Mouse (Mus musculus) hindbrain, embryonic 15.5 days (tissue): ENCODE data around the gene Sugct. TPM values are rescaled to one million over a fixed set of nuclear protein-coding genes. Genes with fewer than 3 reads are reported as not detected.

Source experiments
- ATAC-seq: fragments of 200-750 bp; cut with Nextera tagmentation; 2 replicates; pipeline ENCODE4 v1.8.0; 2017; ENCODE audit warnings: low read depth, moderate number of reproducible peaks, moderate TSS enrichment; ENCODE audit not compliant: low FRiP score
- H3K27ac ChIP-seq: fragments of 300-500 bp; sonication (generic); replicated peaks from 2 replicates; pipeline ENCODE4 v1.5.1; 2015; ENCODE audit warnings: mild to moderate bottlenecking, inconsistent platforms
- H3K27me3 ChIP-seq: fragments of 300-500 bp; sonication (generic); 2 replicates; pipeline ENCODE4 v1.6.1; 2015; ENCODE audit warnings: control low read depth, inconsistent platforms
- H3K36me3 ChIP-seq: fragments of 300-500 bp; sonication (generic); 2 replicates; pipeline ENCODE4 v1.6.1; 2015; ENCODE audit warnings: control low read depth, inconsistent platforms
- H3K4me1 ChIP-seq: fragments of 300-500 bp; sonication (generic); replicated peaks from 2 replicates; pipeline ENCODE4 v1.6.1; 2015; ENCODE audit warnings: control low read depth, inconsistent platforms
- H3K4me2 ChIP-seq: fragments of 300-500 bp; sonication (generic); 2 replicates; pipeline ENCODE4 v1.6.1; 2015; ENCODE audit warnings: moderate library complexity, mild to moderate bottlenecking, inconsistent platforms
- H3K4me3 ChIP-seq: fragments of 300-500 bp; sonication (generic); 2 replicates; pipeline ENCODE4 v1.5.1; 2015; ENCODE audit warnings: mild to moderate bottlenecking, inconsistent platforms
- H3K9ac ChIP-seq: fragments of 300-500 bp; sonication (generic); 2 replicates; pipeline ENCODE4 v1.6.1; 2015; ENCODE audit warnings: inconsistent platforms
- H3K9me3 ChIP-seq: fragments of 300-500 bp; sonication (generic); 2 replicates; pipeline ENCODE4 v1.6.1; 2016; ENCODE audit warnings: control low read depth, inconsistent platforms
- WGBS: fragments of 180-500 bp; shearing (Covaris S2); methylation state at CpG from one replicate; pipeline ENCODE4 v1.1.7; 2015; 5-methylcytosine and 5-hydroxymethylcytosine counted together
- polyA plus RNA-seq: library from polyadenylated mRNA; unstranded; fragments of >200 nt; fragmentation: Nextera tagmentation; extraction: Ambion mirVana; gene quantifications from 2 replicates; pipeline ENCODE4 v1.2.1, GENCODE M21; 2015

The Sugct gene
- polyA plus RNA-seq, 1 experiment from 2014 or later: 2.6 TPM

DNA sequence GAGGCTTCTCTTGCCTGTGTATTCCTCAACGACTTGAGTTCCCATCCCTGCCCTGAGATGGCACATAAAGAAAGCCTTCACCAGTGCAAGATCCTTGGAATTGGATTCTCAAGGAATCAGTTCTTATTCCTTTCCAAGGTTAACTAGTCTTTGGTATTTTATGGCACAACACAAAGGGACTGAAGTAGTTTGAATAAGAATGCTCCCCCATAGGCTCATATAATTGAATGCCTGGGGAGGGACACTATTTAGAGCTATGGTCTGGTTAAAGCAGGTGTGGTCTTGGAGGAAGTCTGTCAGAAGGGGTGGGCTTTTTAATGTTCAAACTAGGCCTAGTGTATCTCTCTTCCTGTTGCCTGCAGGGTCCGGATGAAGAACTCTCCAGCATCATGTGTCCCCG lies 629.8 kb downstream of the Sugct start:
- Histone ChIP-seq H3K9ac (no peak overlapping the region), H3K4me1 (no peaks in the 10 kb centered on the region), H3K36me3 (no peaks in the 10 kb centered on the region), H3K4me3 (no peak overlapping the region), H3K4me2 (no peak overlapping the region), H3K27me3 (no peaks in the 10 kb centered on the region), H3K9me3 (no peaks in the 10 kb centered on the region), H3K27ac (no peak overlapping the region)
- 78% methylated on average over 3 of the region's 3 CpGs for WGBS
- no peak for ATAC-seq

DNA sequence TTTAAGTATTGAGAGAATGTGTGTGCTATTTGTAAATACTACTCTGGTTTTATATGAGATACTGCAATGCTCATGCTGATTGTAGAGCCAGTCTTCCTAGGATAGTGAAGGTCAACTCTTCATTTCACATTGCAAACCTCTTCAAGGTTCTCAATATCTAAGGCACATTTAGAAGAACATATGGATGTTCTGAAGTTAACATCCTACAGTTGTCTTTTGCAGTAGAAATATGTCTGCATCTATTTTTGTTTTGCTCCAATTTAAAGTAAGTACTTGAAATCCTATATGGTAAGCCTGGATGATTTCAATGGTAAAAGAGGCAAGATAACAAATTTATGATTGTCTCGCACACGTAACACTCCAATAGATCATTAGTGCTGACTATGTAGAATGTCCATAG lies 638.7 kb downstream of the Sugct start:
- no peak overlapping the region for H3K27ac ChIP-seq
- no peaks in the 10 kb centered on the region for H3K36me3 ChIP-seq
- H3K27me3 ChIP-seq: no peaks in the 10 kb centered on the region
- no peak for ATAC-seq
- H3K9me3 ChIP-seq: no peaks in the 10 kb centered on the region
- H3K9ac ChIP-seq: no peak overlapping the region
- WGBS: 97% methylated on average over 2 of the region's 2 CpGs
- H3K4me1 ChIP-seq: no peaks in the 10 kb centered on the region
- H3K4me2 ChIP-seq: no peak overlapping the region
- H3K4me3 ChIP-seq: no peak overlapping the region

DNA sequence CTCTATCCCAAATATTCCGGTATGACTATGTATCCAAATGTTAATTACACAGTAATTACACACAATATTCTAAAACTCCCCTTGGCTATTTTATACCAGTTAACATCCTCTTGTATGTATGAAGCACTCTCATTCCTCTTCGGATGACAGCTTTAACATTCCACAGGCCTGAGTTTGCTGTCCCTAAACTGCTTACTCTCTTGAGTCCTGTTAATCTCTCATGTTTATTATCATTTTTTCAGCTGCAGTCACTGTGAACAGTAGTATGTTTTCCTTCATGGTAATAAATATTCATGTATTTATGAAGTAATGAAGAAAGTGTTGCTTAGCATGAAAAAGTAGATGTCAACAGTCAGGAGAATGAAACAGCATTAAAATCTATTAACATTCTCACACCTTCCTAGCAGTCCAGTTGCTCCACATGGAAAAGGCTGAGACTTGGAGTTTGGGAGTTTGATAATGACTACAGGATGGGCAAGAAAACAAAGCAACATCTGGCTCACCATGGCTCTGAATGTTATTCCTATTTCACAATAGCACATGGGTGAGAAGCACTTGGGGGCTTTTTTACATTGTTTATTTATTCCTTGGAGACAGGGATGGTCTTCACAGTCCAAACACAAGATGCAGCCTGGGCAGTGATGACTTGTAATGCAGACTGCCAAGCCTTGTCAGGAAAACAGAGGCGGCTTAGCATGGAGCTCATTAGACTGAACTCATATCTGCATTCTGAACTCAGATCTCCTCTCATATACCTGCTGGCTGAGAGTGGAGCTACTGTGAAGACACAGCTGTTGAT lies 651.7 kb downstream of the Sugct start:
- Histone ChIP-seq H3K4me3 (no peak overlapping the region), H3K9ac (no peak overlapping the region), H3K27me3 (no peaks in the 10 kb centered on the region), H3K4me1 (no peaks in the 10 kb centered on the region), H3K27ac (no peak overlapping the region), H3K4me2 (no peak overlapping the region), H3K36me3 (no peaks in the 10 kb centered on the region), H3K9me3 (no peaks in the 10 kb centered on the region)
- WGBS: 88% methylated on average over 3 of the region's 3 CpGs
- no peak for ATAC-seq

DNA sequence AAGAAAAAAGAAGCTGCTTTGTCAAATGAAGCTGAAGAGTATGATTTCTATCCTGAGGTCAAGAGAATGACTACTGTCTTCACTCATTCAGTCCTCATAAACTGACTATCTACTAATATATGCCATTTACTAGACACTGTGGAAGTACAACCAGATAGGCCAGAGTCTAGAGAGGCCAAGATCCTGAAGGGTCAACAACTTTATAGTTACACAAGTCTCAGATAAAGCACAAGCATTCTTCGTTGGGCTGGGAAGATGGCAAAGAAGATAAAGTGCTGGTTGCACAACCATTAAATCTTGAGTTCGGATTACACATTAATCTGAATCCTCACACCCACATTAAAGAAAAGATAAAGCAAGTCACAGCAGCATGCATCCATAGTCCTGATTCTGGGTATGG lies 653.0 kb downstream of the Sugct start:
- no peak overlapping the region for H3K9ac ChIP-seq
- no peak overlapping the region for H3K4me3 ChIP-seq
- no peaks in the 10 kb centered on the region for H3K4me1 ChIP-seq
- H3K36me3 ChIP-seq: no peaks in the 10 kb centered on the region
- no peak for ATAC-seq
- no peak overlapping the region for H3K27ac ChIP-seq
- no peaks in the 10 kb centered on the region for H3K9me3 ChIP-seq
- H3K27me3 ChIP-seq: no peaks in the 10 kb centered on the region
- 92% methylated on average over 2 of the region's 2 CpGs for WGBS
- no peak overlapping the region for H3K4me2 ChIP-seq

DNA sequence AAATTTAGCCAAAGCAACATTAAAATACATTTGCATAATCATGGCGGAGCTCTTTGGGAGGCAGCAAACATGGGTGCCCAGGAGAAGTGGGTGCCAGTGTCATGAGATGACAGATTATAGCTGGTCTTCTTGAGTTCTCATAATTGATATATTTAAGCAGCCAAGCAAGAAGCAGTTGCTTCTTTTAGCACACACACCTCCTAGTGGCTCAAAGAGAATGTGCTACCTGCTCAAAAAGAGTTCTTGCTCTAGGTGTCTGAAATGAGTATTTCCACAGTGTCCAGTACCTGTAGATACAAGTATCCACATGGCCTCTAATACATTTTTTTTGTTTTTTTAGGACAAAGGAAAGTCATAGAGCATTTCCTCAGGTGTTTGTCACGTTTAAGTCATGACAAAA lies 655.6 kb downstream of the Sugct start:
- Histone ChIP-seq H3K36me3 (no peaks in the 10 kb centered on the region), H3K9me3 (no peaks in the 10 kb centered on the region), H3K9ac (no peak overlapping the region), H3K27me3 (no peaks in the 10 kb centered on the region), H3K4me1 (no peaks in the 10 kb centered on the region), H3K4me3 (no peak overlapping the region), H3K4me2 (no peak overlapping the region), H3K27ac (no peak overlapping the region)
- no peak for ATAC-seq
- 71% methylated on average over 2 of the region's 2 CpGs for WGBS

DNA sequence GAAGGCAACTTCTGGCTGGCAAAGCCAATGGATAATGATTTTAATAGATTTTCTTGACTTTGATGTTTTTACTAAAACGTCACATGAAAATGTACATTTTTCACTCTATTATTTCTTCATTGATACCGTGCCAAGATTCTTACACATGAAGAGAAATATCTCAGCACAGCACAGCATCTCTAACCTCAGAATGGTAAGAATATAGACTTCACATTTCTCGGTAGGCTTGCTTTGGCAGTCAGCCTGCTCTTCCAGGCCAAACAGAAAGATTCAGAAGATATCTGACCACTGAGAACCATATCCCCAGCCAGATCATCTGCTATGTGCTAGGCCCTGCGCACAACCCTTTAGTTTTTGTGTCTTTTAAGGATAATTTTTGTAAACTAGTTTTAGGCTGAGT lies 657.0 kb downstream of the Sugct start:
- Histone ChIP-seq H3K9me3 (no peaks in the 10 kb centered on the region), H3K27me3 (no peaks in the 10 kb centered on the region), H3K4me2 (no peak overlapping the region), H3K9ac (no peak overlapping the region), H3K36me3 (no peaks in the 10 kb centered on the region), H3K4me3 (no peak overlapping the region), H3K27ac (no peak overlapping the region), H3K4me1 (no peaks in the 10 kb centered on the region)
- ATAC-seq: no peak
- WGBS: 91% methylated on average over 4 of the region's 4 CpGs

DNA sequence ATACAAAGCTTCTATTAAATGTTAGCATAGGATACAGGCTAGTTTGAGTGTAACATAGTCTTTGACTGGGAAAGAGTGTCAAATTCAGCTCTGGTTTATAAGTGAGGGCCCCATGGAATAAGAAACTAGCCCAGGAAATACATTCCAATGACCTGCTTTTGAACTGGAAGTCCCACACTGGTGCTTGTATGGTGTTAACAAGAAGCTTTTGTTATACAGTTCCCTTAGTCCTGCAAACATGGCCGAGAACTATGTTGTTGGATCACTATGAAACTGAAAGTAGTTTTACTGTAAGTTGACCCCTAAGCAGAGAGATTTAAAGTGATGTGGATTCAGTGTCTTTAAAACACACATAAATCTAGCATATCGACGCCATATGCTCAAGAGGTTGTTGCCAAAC lies 657.5 kb downstream of the Sugct start:
- ATAC-seq: no peak
- Histone ChIP-seq H3K4me3 (no peak overlapping the region), H3K27ac (no peak overlapping the region), H3K27me3 (no peaks in the 10 kb centered on the region), H3K4me1 (no peaks in the 10 kb centered on the region), H3K36me3 (no peaks in the 10 kb centered on the region), H3K9ac (no peak overlapping the region), H3K4me2 (no peak overlapping the region), H3K9me3 (no peaks in the 10 kb centered on the region)
- WGBS: 89% methylated on average over 3 of the region's 3 CpGs

DNA sequence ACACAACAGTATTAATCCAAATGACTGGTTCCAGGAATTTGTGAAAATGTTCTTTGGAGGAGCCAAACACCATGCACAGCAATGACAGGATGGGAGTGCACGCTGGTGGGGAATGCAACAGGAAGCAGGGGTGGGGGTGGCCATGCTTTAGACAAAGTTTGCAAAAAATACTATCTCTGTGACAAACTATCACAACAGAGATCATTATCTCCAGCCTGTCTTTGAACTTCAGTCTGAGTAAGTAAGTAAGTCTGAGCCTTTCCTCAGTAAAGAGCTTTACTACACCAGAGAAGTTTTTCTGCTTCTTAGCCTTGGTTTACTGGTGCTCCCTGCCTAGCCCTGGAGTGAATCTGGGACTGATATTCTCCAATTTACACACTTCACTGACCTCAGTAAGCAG lies 664.6 kb downstream of the Sugct start:
- no peak overlapping the region for H3K27ac ChIP-seq
- H3K4me3 ChIP-seq: no peak overlapping the region
- no peak for ATAC-seq
- H3K27me3 ChIP-seq: no peaks in the 10 kb centered on the region
- H3K4me2 ChIP-seq: no peak overlapping the region
- H3K9me3 ChIP-seq: no peaks in the 10 kb centered on the region
- no peaks in the 10 kb centered on the region for H3K36me3 ChIP-seq
- no peak overlapping the region for H3K9ac ChIP-seq
- WGBS: 79% methylated on average over 1 of the region's 1 CpGs
- H3K4me1 ChIP-seq: no peaks in the 10 kb centered on the region

DNA sequence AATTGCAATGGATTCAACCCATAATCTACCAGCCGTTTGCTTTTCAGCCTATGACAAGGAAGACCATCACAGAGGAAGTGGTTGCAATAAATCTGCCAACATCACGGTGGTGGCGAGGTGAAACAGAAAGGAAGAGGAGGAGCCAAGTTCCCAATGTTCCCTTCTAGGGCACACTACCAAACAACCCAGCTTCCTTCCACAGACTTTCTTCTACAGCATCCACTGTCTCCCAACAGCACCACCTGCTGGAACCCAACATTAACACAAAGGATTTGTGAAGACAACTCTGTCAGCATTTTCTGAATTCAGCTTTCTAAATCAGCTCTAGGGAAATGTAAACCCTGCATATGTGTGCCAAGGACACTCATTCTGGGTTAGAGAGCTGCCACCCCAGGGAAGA lies 666.8 kb downstream of the Sugct start:
- ATAC-seq: no peak
- H3K36me3 ChIP-seq: no peaks in the 10 kb centered on the region
- H3K9me3 ChIP-seq: no peaks in the 10 kb centered on the region
- no peak overlapping the region for H3K4me3 ChIP-seq
- H3K4me1 ChIP-seq: no peaks in the 10 kb centered on the region
- WGBS: 45% methylated on average over 3 of the region's 3 CpGs
- H3K27me3 ChIP-seq: no peaks in the 10 kb centered on the region
- H3K4me2 ChIP-seq: no peak overlapping the region
- no peak overlapping the region for H3K9ac ChIP-seq
- H3K27ac ChIP-seq: no peak overlapping the region

DNA sequence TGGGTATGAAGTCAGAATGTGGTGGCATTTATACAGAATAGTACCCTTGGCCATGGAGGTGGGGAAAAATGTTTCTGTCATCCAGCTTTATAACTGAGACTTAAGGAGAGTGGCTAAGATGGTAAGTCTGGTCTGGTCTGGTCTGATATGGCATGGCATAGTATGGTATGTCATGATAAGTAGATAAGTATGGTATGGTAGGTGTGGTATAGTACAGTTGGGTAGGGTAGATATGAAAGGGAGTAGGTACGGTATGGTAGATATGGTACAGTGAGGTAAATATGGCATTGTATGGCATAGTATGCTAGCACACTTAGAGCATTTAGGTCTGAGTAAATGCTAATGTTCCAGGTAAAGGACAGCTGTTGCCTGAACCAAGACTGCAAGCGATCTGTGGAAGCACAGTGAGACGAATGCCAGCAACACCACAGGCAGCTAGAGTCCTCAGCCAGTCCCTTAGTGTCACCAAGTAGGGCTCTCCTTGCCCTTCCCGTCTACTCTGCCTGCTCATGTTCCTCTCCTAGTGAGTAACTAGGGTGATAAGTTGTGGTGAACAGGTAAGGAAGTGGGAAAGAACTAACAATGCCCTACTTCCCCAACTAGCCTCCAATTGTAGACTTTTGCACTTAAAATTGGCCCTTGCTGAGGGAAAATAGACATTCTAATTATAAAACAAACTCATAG lies 667.4 kb downstream of the Sugct start:
- Histone ChIP-seq H3K9me3 (no peaks in the 10 kb centered on the region), H3K4me2 (no peak overlapping the region), H3K9ac (no peak overlapping the region), H3K27ac (no peak overlapping the region), H3K4me1 (no peaks in the 10 kb centered on the region), H3K36me3 (no peaks in the 10 kb centered on the region), H3K27me3 (no peaks in the 10 kb centered on the region), H3K4me3 (no peak overlapping the region)
- WGBS: 91% methylated on average over 4 of the region's 4 CpGs
- ATAC-seq: no peak

DNA sequence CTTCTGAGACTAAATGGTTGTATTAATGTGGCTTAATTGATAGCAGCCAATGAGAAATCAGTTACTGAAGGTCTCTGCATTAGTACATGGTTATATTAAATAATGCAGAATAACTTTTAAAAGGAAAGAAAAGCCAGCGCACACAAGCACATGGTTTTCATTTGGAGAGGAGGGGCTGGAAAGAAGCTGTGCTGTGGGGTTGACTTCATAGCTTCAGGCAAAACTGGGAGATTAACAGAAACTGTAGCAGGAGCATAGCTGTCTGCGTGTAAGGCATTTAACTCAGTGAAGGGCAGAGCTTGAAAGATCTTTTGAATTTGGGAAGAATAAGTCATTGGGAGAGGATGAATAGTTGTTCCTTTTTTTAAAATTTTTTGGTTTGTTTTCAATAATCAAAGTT lies 668.4 kb downstream of the Sugct start:
- H3K4me2 ChIP-seq: no peak overlapping the region
- H3K4me3 ChIP-seq: no peak overlapping the region
- 80% methylated on average over 2 of the region's 2 CpGs for WGBS
- H3K9me3 ChIP-seq: no peaks in the 10 kb centered on the region
- no peak for ATAC-seq
- H3K9ac ChIP-seq: no peak overlapping the region
- no peaks in the 10 kb centered on the region for H3K36me3 ChIP-seq
- no peak overlapping the region for H3K27ac ChIP-seq
- no peaks in the 10 kb centered on the region for H3K4me1 ChIP-seq
- H3K27me3 ChIP-seq: no peaks in the 10 kb centered on the region

DNA sequence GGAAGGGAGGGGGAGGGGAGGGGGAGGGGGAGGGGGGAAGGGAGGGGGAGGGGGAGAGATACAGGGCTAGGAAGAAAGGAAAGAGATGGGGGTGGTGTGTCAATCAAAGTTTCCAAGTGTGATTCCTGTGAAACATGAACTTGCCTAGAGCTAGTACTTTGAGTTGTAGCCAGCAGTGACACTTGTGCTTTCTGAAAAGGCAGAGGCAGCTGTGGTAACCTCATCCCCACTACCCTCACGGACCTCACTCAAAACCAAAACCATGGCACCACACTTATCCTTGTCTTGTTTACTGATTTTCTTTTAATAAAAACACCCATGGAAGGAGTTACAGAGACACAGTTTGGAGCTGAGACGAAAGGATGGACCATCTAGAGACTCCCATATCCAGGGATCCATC lies 698.9 kb downstream of the Sugct start:
- no peaks in the 10 kb centered on the region for H3K9me3 ChIP-seq
- H3K36me3 ChIP-seq: no peaks in the 10 kb centered on the region
- no peak overlapping the region for H3K9ac ChIP-seq
- H3K27me3 ChIP-seq: no peaks in the 10 kb centered on the region
- H3K4me1 ChIP-seq: no peaks in the 10 kb centered on the region
- H3K27ac ChIP-seq: no peak overlapping the region
- no peak overlapping the region for H3K4me3 ChIP-seq
- 79% methylated on average over 2 of the region's 2 CpGs for WGBS
- no peak for ATAC-seq
- H3K4me2 ChIP-seq: no peak overlapping the region

DNA sequence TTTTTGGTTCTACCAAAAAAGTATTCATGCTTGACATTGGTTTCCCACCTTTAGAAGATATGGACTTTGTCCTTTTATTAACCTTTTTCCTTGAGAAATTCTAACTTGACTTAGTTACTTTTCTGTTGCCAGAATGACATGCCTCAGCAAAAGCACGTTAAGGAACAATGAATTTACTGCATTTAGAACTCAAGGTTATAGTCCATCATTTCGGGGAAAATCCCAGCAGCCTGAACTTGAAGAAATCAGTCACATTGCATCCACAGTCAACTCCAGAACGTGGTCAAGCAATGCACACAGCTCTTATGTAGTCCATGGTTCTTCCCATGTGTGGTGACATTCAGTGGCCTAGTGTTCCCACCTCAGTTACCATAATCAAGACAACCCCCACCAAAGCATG lies 700.0 kb downstream of the Sugct start:
- Histone ChIP-seq H3K9me3 (no peaks in the 10 kb centered on the region), H3K36me3 (no peaks in the 10 kb centered on the region), H3K9ac (no peak overlapping the region), H3K4me3 (no peak overlapping the region), H3K27me3 (no peaks in the 10 kb centered on the region), H3K4me2 (no peak overlapping the region), H3K27ac (no peak overlapping the region), H3K4me1 (no peaks in the 10 kb centered on the region)
- WGBS: 88% methylated on average over 3 of the region's 3 CpGs
- no peak for ATAC-seq
